Mouse (Mus musculus): ENCODE results near the gene Aldh3b1. TPM values are rescaled to one million over a fixed set of nuclear protein-coding genes. Genes with fewer than 3 reads are reported as not detected.

The Aldh3b1 gene
- polyA plus RNA-seq, 1 experiment from 2014 or later = 0.84 TPM

DNA sequence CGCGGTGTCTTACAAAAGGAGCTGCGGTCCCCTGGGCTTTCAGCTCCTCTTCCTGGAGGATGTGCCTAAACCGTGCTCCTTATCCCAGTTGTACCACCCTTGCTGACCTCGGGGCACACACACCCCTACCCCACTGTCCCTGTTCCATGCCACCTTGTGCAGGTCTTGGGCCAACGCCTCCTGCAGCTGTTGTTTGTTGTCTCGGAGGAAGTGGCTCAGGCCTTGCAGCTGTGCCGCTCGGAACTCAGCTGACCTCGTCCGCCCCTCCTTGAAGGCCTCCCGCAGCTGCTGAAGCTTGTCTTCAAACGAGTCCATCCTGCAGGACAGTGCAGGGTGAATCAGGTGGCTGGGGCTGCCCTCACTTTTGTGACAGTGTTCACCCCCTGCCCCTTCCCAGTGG, 6.0 kb downstream of the Aldh3b1 start:
- Histone ChIP-seq H3K27me3 (replicated peaks) (no peaks in the 10 kb centered on the region), H3K9ac (no peak overlapping the region), H3K4me1 (no peaks in the 10 kb centered on the region; the same call in 1 of the 2 replicates), H3K4me3 (no peak overlapping the region), H3K4me2 (replicated peaks) (no peak overlapping the region), H3K27ac (no peak overlapping the region), H3K36me3 (no peaks in the 10 kb centered on the region), H3K9me3 (no peaks in the 10 kb centered on the region)
- WGBS = 68% methylated on average over 13 of the region's 13 CpGs
- ATAC-seq (ENCODE audit: low FRiP score, low read depth) = no peak

DNA sequence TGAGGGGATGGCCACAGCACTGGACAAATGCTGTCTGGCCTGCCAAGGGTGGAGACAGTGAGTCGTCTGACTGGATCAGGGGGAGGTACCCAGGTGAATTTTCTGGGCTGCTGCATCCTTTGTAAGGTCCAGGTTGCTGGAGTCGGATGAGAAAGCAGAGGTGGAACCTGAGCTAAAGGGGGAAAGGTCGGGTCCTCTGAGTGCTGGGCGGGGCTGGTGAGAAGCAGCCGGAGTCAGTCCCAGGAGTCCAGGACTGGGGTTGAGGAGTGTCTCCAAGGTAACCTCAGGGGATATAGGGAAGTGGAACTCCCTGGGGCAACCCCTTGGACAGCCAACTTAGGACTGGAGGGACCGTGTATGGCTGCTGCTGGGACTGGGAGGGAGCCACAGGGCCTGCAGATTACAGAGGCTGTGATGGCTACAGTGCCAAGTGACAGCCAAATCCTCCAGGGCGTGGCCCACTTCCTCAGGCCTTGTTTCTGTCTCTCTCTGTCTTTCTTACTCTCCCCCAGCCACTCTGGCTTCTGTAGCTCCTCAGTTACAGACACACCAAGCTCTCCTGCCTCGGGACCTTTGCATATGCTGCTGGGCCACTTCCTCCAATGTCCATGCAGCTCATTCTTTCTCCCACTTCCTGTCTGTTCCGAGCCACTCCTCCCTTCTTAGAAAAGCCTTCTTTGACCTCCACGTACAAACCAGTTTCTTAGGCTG, 6.8 kb downstream of the Aldh3b1 start:
- no peak overlapping the region for H3K4me2 ChIP-seq (replicated peaks)
- no peak overlapping the region for H3K27ac ChIP-seq
- WGBS = 65% methylated on average over 10 of the region's 10 CpGs
- H3K4me3 ChIP-seq = no peak overlapping the region
- H3K36me3 ChIP-seq = no peaks in the 10 kb centered on the region
- no peaks in the 10 kb centered on the region for H3K27me3 ChIP-seq (replicated peaks)
- H3K9me3 ChIP-seq = no peaks in the 10 kb centered on the region
- ATAC-seq (ENCODE audit: low FRiP score, low read depth) = no peak
- H3K4me1 ChIP-seq = no peaks in the 10 kb centered on the region; the same call in 1 of the 2 replicates
- H3K9ac ChIP-seq = no peak overlapping the region

- Histone ChIP-seq H3K9ac (no peak overlapping the region), H3K27me3 (replicated peaks) (no peaks in the 10 kb centered on the region), H3K4me1 (no peaks in the 10 kb centered on the region; the same call in 1 of the 2 replicates), H3K27ac (no peak overlapping the region), H3K9me3 (no peaks in the 10 kb centered on the region), H3K36me3 (no peaks in the 10 kb centered on the region), H3K4me3 (no peak overlapping the region), H3K4me2 (replicated peaks) (no peak overlapping the region)
- no peak for ATAC-seq (ENCODE audit: low FRiP score, low read depth)
Observed at GRCm38 (mm10) chr19:3919928-3920327, 9.7 kb downstream of the Aldh3b1 start.

- Histone ChIP-seq H3K4me3 (no peak overlapping the region), H3K4me2 (replicated peaks) (no peak overlapping the region), H3K4me1 (peaks cover 14% of the 10 kb centered on the region), H3K9me3 (no peaks in the 10 kb centered on the region), H3K36me3 (no peaks in the 10 kb centered on the region), H3K27me3 (replicated peaks) (no peaks in the 10 kb centered on the region), H3K27ac (no peak overlapping the region), H3K9ac (no peak overlapping the region)
- WGBS = 76% methylated on average over 11 of the region's 11 CpGs
- no peak for ATAC-seq (ENCODE audit: low FRiP score, low read depth)
Observed at GRCm38 (mm10) chr19:3916727-3917126, 12.9 kb downstream of the Aldh3b1 start.

- Histone ChIP-seq H3K4me2 (replicated peaks) (no peak overlapping the region), H3K4me1 (peaks cover 23% of the 10 kb centered on the region), H3K36me3 (peaks cover 15% of the 10 kb centered on the region), H3K4me3 (no peak overlapping the region), H3K9ac (no peak overlapping the region), H3K27me3 (replicated peaks) (no peaks in the 10 kb centered on the region), H3K9me3 (no peaks in the 10 kb centered on the region), H3K27ac (no peak overlapping the region)
- WGBS = 91% methylated on average over 5 of the region's 5 CpGs
- ATAC-seq (ENCODE audit: low FRiP score, low read depth) = no peak
Observed at GRCm38 (mm10) chr19:3914535-3914934, 15.1 kb downstream of the Aldh3b1 start.

- Histone ChIP-seq H3K4me2 (replicated peaks) (peak overlapping the region; percentile 80), H3K4me1 (peaks cover 23% of the 10 kb centered on the region), H3K9ac (0 out of 2 replicates have a peak overlapping the region, but pooled peaks have one; percentile 13), H3K27ac (no peak overlapping the region), H3K36me3 (peaks cover 23% of the 10 kb centered on the region), H3K4me3 (peak overlapping the region; percentile 57; the same call in 1 of the 2 replicates), H3K27me3 (replicated peaks) (no peaks in the 10 kb centered on the region), H3K9me3 (no peaks in the 10 kb centered on the region)
- 89% methylated on average over 8 of the region's 8 CpGs for WGBS
- ATAC-seq (ENCODE audit: low FRiP score, low read depth) = no peak
Observed at GRCm38 (mm10) chr19:3913692-3914091, 15.9 kb downstream of the Aldh3b1 start.

DNA sequence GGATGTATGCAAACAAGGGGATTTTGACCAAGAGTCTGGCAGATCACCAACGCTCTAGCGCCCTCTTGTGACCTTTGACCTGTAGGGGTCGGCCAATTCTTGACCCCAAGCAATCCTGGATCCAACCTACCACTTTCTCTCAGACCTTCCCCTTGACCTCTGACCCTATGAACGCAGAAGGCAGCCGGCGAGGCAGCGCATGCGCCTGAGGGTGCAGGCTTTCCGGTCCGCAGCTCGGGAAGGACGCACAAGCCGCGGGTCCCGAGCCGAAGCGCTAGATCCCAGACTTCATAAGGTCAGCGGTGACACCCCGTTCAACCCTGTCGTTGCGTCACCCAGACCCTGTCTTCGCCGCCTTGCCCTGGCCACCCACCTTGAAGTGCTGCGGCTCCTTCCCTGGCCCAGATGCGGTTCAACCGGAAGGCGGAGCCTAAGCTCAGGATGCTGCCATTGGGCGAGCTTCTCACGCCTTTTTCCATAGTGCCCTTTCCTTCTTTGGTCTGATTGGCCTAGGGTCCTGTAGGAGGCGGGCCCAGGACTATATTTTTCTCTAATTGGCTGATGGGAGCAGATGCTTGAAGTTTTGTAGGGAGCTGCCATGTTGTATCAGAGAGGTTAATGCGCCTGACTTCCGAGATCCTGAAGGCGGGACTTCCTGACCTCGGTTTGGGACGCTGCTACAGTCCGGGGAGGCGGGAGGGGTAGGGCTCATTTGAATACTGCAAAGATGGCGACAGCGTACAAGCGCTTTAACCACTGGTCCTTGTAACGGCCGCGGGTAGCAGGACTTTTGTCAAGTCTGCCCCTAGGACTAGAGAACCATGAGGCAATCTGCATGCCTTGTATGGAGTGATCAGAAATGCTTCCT, 17.0 kb downstream of the Aldh3b1 start, which contains the start of gene Ndufs8:
Ndufs8 (minus strand) TSS at position 438 of the 868 bp plus-strand sequence.
- WGBS = under 1% methylated on average over 43 of the region's 43 CpGs
- peak within 1 kb of the TSS; percentile 58 for H3K9ac ChIP-seq
- H3K4me1 ChIP-seq = peaks cover 23% of the 10 kb centered on the region
- H3K27ac ChIP-seq = peak within 1 kb of the TSS; percentile 39; the same call in 1 of the 2 replicates
- peak within 1 kb of the TSS; percentile 57 for H3K4me3 ChIP-seq
- peaks cover 33% of the 10 kb centered on the region for H3K36me3 ChIP-seq
- H3K4me2 ChIP-seq (replicated peaks) = peak within 1 kb of the TSS; percentile 80
- H3K9me3 ChIP-seq = no peaks in the 10 kb centered on the region
- no peaks in the 10 kb centered on the region for H3K27me3 ChIP-seq (replicated peaks)
- ATAC-seq (ENCODE audit: low FRiP score, low read depth) = peak; percentile 97

- Histone ChIP-seq H3K9me3 (no peaks in the 10 kb centered on the region), H3K27me3 (replicated peaks) (no peaks in the 10 kb centered on the region), H3K27ac (no peak overlapping the region), H3K9ac (no peak overlapping the region), H3K4me3 (no peak overlapping the region), H3K4me1 (peaks cover 34% of the 10 kb centered on the region), H3K4me2 (replicated peaks) (no peak overlapping the region), H3K36me3 (peaks cover 33% of the 10 kb centered on the region)
- ATAC-seq (ENCODE audit: low FRiP score, low read depth) = no peak
- 88% methylated on average over 5 of the region's 5 CpGs for WGBS
Observed at GRCm38 (mm10) chr19:3910206-3910605, 19.4 kb downstream of the Aldh3b1 start.

DNA sequence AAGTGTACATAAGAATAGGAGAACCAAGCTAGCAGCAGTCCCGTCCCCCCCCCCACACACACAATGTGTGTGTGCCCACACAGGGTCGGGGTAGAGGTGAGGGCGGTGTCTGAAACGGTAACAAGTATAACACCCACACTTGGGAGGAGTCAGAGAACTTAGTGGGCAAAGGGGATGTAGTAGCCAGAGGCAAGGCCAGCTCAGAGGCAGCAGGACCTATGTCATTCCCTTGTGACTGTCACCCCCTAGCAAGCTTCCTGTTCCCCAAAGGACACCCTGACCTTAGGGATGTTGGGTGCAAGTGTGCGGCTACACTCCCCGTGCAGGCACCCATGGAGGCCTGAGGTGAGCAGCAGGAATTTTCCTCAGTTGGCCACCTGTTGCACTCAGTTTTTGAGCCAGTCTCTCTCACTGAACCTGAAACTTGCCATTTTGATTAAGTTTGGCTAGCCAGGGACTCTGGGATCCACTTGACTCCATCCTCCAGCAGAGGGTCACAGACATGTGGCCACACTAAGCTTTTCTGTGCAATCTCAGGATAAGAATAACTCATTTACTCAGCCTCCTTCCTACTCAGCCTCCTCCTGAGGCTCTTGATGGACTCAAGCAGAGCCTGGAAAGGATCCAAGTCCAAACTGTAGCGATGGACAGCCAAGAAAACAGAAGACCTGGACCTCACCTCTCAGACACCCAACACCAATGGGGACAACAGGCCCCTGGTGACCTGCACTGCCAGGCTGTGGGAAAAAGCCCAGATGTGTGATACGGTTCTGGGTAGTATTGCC, 21.5 kb downstream of the Aldh3b1 start:
- no peak for ATAC-seq (ENCODE audit: low FRiP score, low read depth)
- H3K4me2 ChIP-seq (replicated peaks) = peak overlapping the region; percentile 77; the same call in 1 of the 2 replicates
- no peaks in the 10 kb centered on the region for H3K9me3 ChIP-seq
- H3K27ac ChIP-seq = no peak overlapping the region
- peaks cover 28% of the 10 kb centered on the region for H3K4me1 ChIP-seq
- 80% methylated on average over 8 of the region's 8 CpGs for WGBS
- no peak overlapping the region for H3K9ac ChIP-seq
- peaks cover 33% of the 10 kb centered on the region for H3K36me3 ChIP-seq
- H3K4me3 ChIP-seq = no peak overlapping the region
- H3K27me3 ChIP-seq (replicated peaks) = no peaks in the 10 kb centered on the region

GRCm38 (mm10) chr19:3906795-3907786, 22.5 kb downstream of the Aldh3b1 start, which contains the start of gene Tcirg1:
Gene Tcirg1, minus strand, starts transcription at chr19:3907133.
- H3K36me3 ChIP-seq = peaks cover 42% of the 10 kb centered on the region
- H3K9me3 ChIP-seq = no peaks in the 10 kb centered on the region
- no peak within 1 kb of the TSS for H3K27ac ChIP-seq
- H3K9ac ChIP-seq = peak within 1 kb of the TSS; percentile 60
- 5% methylated on average over 36 of the region's 36 CpGs for WGBS
- peak within 1 kb of the TSS; percentile 42 for H3K4me3 ChIP-seq
- peaks cover 26% of the 10 kb centered on the region for H3K4me1 ChIP-seq
- H3K27me3 ChIP-seq (replicated peaks) = no peaks in the 10 kb centered on the region
- H3K4me2 ChIP-seq (replicated peaks) = peak within 1 kb of the TSS; percentile 77
- ATAC-seq (ENCODE audit: low FRiP score, low read depth) = 0 out of 2 replicates have a peak, but pooled peaks have one; percentile 48

DNA sequence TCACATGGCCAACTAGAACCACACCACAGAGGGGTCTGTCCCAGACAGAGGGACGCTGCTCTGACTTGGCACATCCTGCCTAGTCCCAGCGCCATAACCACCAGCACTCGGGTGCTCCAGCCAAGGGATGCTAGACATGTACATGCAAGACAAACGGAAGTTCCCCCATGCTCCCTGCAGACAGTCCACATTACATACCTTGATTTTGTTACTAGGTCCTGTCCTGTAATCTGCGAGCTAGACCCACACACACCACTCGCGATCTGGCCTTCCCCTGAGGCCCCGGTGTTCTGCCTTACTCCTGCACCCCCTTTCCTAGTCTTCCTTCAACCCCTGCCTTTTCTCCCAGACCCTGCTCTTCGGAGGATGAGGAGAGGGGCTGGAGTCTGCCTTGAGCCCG, 23.3 kb downstream of the Aldh3b1 start:
- H3K27ac ChIP-seq = no peak overlapping the region
- peaks cover 42% of the 10 kb centered on the region for H3K36me3 ChIP-seq
- peak overlapping the region; percentile 60 for H3K9ac ChIP-seq
- H3K9me3 ChIP-seq = no peaks in the 10 kb centered on the region
- H3K4me1 ChIP-seq = peaks cover 19% of the 10 kb centered on the region
- no peaks in the 10 kb centered on the region for H3K27me3 ChIP-seq (replicated peaks)
- WGBS = 48% methylated on average over 10 of the region's 10 CpGs
- peak overlapping the region; percentile 42 for H3K4me3 ChIP-seq
- H3K4me2 ChIP-seq (replicated peaks) = peak overlapping the region; percentile 77
- ATAC-seq (ENCODE audit: low FRiP score, low read depth) = 0 out of 2 replicates have a peak, but pooled peaks have one; percentile 5
